Mouse (Mus musculus) limb, embryonic 10.5 days (tissue): Measurements from ENCODE around the gene Sema6b. TPM values are rescaled to one million over a fixed set of nuclear protein-coding genes. Genes with fewer than 3 reads are reported as not detected.

ENCODE experiments used
- DNase-seq: peaks from one replicate; pipeline ENCODE4 v3.0.0-alpha.2; 2017; ENCODE audit warnings: low spot score
- H3K27ac ChIP-seq: fragments of 300-500 bp; sonication (generic); 2 replicates; pipeline ENCODE4 v1.5.1; 2016; ENCODE audit warnings: mild to moderate bottlenecking
- H3K27me3 ChIP-seq: fragments of 300-500 bp; sonication (generic); 2 replicates; pipeline ENCODE4 v1.6.1; 2016; ENCODE audit warnings: low read depth, mild to moderate bottlenecking; ENCODE audit not compliant: poor library complexity, severe bottlenecking
- H3K36me3 ChIP-seq: fragments of 300-500 bp; sonication (generic); 2 replicates; pipeline ENCODE4 v1.6.1; 2016; ENCODE audit warnings: mild to moderate bottlenecking, moderate library complexity
- H3K4me1 ChIP-seq: fragments of 300-500 bp; sonication (generic); 2 replicates; pipeline ENCODE4 v1.6.1; 2016
- H3K4me3 ChIP-seq: fragments of 300-500 bp; sonication (generic); 2 replicates; pipeline ENCODE4 v1.5.1; 2016; ENCODE audit warnings: mild to moderate bottlenecking, moderate library complexity
- H3K9me3 ChIP-seq: fragments of 300-500 bp; sonication (generic); replicated peaks from 2 replicates; pipeline ENCODE4 v1.6.1; 2016; ENCODE audit warnings: mild to moderate bottlenecking
- WGBS: fragments of 180-500 bp; shearing (Covaris S2); methylation state at CpG from one replicate; pipeline ENCODE4 v1.1.7; 2016; 5-methylcytosine and 5-hydroxymethylcytosine counted together
- polyA plus RNA-seq: library from polyadenylated mRNA; unstranded; fragments of >200 nt; fragmentation: Nextera tagmentation; extraction: Ambion mirVana; gene quantifications from 2 replicates; pipeline ENCODE4 v1.2.1, GENCODE M21; 2016

Gene Sema6b
- 0.88 and 1.0 TPM in 2 replicates for polyA plus RNA-seq

DNA sequence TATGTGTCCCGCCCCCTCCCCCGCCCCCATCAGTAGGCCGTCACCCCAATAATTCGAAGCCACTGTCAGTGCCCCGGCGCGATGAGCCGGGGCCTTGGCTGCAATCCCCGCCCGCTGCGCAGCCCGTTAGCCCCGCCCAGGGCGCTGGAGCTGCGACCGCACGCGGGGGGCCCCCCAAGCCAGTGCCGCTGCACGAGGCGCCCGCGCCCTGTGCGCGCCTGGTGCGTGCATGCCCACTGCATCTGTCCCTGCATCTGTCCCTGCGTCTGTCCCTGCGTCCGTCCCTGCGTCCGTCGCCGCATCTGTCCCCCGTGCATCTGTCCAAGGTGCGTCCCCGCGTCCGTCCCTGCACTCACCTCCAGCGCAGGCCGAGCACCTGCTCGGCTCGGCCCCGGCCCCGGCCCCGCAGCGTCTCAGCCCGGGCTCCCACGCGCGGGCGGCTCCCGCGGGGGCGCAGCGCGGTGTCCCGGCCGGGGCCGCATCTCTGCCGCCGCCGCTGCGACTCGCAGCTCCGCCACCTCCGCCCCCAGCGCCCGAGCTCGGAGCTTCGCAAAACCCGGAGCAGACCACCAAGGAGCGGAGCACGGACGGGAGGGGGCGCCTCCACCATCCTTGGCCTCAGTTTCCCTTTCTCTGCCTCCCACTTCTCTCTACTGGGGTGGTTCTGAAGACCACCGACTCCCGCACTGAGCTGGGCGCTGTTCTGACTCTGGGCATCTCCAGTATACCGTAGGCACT lies at the start of gene Sema6b:
Gene Sema6b, minus strand, starts transcription at position 486 of the 738 bp plus-strand sequence.
- WGBS: 2% methylated on average over 79 of the region's 79 CpGs
- peaks cover 100% of the 10 kb centered on the region for H3K27me3 ChIP-seq
- H3K4me3 ChIP-seq: peak within 1 kb of the TSS; percentile 73
- no peaks in the 10 kb centered on the region for H3K9me3 ChIP-seq
- peaks cover 47% of the 10 kb centered on the region for H3K4me1 ChIP-seq
- peak; percentile 85 for DNase-seq
- no peaks in the 10 kb centered on the region for H3K36me3 ChIP-seq
- H3K27ac ChIP-seq: peak within 1 kb of the TSS; percentile 31

DNA sequence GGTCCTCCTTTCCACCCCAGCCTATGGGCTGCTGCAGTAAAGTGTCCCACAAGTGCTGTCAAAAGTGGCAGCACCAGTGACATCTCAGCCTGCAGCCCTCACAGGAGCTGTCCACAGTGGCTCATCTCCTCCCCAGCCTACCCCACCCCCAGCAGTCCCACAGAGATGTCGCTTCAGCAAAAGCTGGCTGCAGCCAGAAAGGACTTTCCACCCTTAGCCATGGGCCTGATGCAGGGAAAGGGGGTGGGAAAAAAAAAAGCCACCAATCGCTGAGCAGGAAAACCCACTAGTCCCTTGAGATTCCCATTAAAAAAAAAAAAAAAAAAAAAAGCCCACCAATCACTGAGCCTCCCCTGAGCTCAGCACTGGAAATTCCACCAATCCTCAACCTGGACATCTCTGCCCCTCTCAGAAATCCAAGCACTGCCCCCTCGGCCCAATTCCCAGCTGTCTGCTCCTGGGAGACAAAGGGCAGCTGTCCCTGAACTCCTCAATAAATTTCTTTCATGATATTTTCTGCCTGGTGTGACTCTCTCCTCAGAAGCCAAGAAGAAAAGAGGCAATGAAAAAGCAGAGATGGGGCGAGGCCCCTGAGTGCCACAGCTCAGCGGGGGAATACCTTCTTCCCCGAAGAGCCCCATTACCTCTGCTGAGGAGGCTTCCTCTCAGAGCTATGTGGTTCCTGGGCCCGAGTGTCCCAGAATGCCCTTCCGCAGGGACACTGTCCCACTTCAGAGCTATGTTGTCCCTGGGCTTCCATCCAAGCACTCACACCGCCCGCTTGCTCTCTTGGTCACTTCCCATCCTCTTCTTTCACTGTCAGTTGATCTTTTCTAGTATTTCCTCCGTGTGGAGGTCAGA lies 45.4 kb upstream of the Sema6b start:
- Histone ChIP-seq H3K27me3 (no peaks in the 10 kb centered on the region), H3K36me3 (peaks cover 63% of the 10 kb centered on the region)

DNA sequence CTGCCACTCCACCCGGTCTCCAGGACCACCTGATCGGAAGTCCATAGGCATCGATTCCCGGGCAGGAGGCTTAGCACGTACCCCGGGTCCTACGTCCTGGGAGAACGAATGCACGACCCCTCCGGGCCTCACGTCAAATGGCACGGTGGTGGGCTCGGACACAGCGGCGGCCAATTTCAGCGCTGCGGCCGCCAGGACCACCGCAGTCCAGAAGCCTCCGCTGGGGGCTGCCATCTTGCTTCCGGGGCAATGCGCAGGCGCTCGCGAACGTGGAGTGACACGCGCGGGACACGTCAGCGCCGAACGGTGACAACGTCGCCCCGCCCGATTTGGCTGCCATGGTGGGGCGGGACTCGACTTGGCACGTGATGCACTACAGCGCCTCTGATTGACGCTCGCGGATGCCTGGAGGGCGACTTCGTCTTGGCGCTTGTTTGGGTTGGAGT lies 43.5 kb upstream of the Sema6b start, which contains the start of gene Mydgf:
Gene Mydgf, minus strand, starts transcription at position 263 of the 446 bp plus-strand sequence.
- DNase-seq: peak; percentile 96
- peak within 1 kb of the TSS; percentile 91 for H3K4me3 ChIP-seq
- under 1% methylated on average over 47 of the region's 47 CpGs for WGBS
- H3K9me3 ChIP-seq: no peaks in the 10 kb centered on the region
- H3K27ac ChIP-seq: peak within 1 kb of the TSS; percentile 84
- H3K36me3 ChIP-seq: peaks cover 63% of the 10 kb centered on the region
- H3K27me3 ChIP-seq: no peaks in the 10 kb centered on the region
- peaks cover 30% of the 10 kb centered on the region for H3K4me1 ChIP-seq

More for the DNA sequence above, 45.4 kb upstream of the Sema6b start:
- Histone ChIP-seq H3K9me3 (no peaks in the 10 kb centered on the region), H3K4me3 (no peak overlapping the region), H3K27ac (peak overlapping the region; percentile 65), H3K4me1 (peaks cover 30% of the 10 kb centered on the region)
- no peak for DNase-seq
- 49% methylated on average over 11 of the region's 11 CpGs for WGBS

DNA sequence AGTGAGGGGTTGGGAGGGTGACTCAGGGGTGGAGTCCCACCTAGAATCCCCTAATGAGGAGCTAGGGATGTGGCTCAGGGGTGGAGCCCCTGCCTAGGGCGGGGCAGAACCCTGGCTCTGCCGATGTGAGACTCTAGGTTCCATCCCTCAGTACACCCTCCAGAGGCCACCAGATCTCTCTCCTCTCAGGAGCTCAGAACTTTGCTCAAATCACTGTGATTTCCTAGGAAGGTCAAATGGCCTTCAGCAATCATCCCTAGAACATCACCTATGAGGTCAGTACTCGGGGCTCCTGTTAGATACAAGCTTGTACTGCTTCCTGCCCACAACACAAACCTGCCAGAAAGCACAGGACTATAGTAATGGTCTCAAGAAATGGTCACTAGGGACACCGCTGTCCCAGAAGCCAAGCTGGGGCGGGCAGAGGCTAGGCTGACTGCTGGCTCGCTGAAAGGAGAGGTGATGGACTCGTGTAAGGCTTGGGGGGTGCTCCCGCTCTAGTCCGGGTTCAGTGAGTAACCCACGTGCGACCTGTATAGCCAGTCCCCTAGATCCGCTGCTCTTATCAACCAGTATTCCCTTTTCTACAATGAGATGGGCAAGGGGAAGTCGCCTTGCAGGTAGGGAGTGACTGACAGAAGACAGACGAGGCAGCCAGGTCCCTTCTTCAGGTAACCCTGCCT lies 43.0 kb upstream of the Sema6b start:
- WGBS: 2% methylated on average over 14 of the region's 14 CpGs
- Histone ChIP-seq H3K27ac (peak overlapping the region; percentile 84), H3K9me3 (no peaks in the 10 kb centered on the region)

DNA sequence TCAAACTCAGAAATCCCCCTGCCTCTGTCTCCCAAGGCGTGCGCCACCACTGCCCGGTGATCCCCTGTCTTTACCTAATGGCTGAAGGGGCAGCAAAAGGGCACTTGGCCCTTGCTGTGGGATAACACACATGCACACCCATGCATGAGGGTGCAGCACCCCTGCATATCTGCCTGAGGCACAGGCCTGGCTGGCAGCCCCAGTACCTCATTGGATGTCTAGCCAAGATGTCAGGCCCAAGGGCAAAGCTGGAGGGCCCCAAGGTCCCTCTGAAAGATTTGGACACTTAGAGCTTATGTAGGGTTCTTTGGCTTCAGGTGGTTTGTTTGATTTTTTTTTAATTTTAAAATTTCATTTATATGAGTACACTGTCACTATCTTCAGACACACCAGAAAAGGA lies 35.3 kb upstream of the Sema6b start:
- WGBS: 91% methylated on average over 3 of the region's 3 CpGs
- no peak overlapping the region for H3K4me3 ChIP-seq
- H3K4me1 ChIP-seq: peaks cover 8% of the 10 kb centered on the region
- no peaks in the 10 kb centered on the region for H3K9me3 ChIP-seq
- peaks cover 61% of the 10 kb centered on the region for H3K36me3 ChIP-seq
- no peaks in the 10 kb centered on the region for H3K27me3 ChIP-seq
- H3K27ac ChIP-seq: no peak overlapping the region
- DNase-seq: no peak

More for the DNA sequence above, 43.0 kb upstream of the Sema6b start:
- DNase-seq: no peak
- peaks cover 62% of the 10 kb centered on the region for H3K36me3 ChIP-seq
- H3K27me3 ChIP-seq: no peaks in the 10 kb centered on the region
- H3K4me3 ChIP-seq: peak overlapping the region; percentile 91
- H3K4me1 ChIP-seq: peaks cover 30% of the 10 kb centered on the region

DNA sequence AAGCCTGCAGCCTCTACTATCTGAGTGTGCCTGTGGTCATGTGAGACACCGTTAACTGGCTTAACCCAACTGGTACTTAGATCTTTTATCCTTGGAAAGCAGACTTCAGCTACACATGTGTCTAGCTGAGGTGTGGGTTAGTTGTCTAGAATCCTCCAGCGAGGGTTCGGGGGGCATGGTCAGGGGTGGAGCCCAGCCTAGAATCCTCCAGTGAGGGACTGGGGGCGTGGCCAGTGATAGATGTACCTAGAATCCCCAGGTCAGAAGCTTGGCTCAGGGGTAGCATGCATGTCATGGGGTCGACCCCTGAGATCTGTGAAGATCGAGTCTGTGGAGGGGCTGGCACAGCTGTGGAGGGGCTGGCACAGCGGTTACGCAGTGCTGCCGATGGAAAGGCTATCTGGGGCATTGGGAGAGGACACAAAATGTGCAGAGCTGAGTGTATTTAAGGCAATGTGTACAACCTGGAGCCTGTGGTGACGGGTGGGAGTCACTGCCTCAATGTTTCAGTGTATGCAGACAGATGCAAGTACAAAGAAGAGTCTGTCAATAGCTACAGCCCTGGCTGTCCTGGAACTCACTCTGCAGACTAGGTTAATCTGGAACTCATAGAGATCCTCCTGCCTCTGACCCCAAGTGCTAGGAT lies 33.4 kb upstream of the Sema6b start:
- no peak overlapping the region for H3K27ac ChIP-seq
- peaks cover 16% of the 10 kb centered on the region for H3K4me1 ChIP-seq
- no peak overlapping the region for H3K4me3 ChIP-seq
- WGBS: 53% methylated on average over 10 of the region's 10 CpGs
- no peaks in the 10 kb centered on the region for H3K9me3 ChIP-seq
- peaks cover 42% of the 10 kb centered on the region for H3K36me3 ChIP-seq
- H3K27me3 ChIP-seq: no peaks in the 10 kb centered on the region
- DNase-seq: no peak

DNA sequence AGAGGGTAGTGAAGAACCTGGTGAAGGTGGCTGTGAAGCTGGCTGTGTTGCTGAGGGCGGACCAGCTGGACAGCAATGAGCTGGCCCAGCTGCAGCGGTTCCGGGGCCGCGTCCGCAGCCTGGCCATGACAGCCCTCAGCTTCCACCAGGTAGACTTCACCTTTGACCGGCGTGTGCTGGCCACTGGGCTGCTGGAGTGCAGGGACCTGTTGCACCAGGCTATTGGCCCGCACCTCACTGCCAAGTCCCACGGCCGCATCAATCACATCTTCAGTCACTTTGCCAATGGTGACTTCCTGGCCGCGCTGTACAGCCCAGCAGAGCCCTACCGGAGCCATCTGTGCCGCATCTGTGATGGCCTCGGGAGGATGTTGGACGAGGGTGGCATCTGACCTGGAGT lies 31.7 kb upstream of the Sema6b start:
- Histone ChIP-seq H3K4me1 (peaks cover 16% of the 10 kb centered on the region), H3K36me3 (peaks cover 26% of the 10 kb centered on the region), H3K4me3 (no peak overlapping the region), H3K27ac (0 out of 2 replicates have a peak overlapping the region, but pooled peaks have one; percentile 42), H3K27me3 (no peaks in the 10 kb centered on the region), H3K9me3 (no peaks in the 10 kb centered on the region)
- 92% methylated on average over 17 of the region's 17 CpGs for WGBS
- DNase-seq: no peak

DNA sequence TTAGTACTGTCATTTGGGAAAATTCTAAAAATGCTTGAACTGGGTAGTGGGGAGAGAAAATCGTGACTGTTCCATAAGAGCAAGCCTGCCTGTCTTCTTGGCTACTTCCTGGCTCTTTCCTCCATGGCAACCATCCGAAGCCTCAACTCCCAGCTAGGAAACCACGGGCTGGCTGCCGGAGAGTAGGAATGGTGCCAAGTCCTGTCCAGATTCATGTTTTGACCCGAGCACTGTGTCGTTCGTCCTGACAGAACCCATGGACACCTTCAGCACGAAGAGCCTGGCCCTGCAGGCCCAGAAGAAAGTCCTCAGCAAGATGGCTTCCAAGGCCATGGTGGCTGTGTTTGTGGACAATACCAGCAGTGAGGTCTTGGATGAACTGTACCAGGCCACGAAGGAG lies 31.3 kb upstream of the Sema6b start:
- no peaks in the 10 kb centered on the region for H3K27me3 ChIP-seq
- H3K36me3 ChIP-seq: peaks cover 22% of the 10 kb centered on the region
- no peaks in the 10 kb centered on the region for H3K9me3 ChIP-seq
- DNase-seq: no peak
- H3K27ac ChIP-seq: 0 out of 2 replicates have a peak overlapping the region, but pooled peaks have one; percentile 42
- H3K4me3 ChIP-seq: no peak overlapping the region
- H3K4me1 ChIP-seq: peaks cover 16% of the 10 kb centered on the region
- WGBS: 86% methylated on average over 9 of the region's 9 CpGs

DNA sequence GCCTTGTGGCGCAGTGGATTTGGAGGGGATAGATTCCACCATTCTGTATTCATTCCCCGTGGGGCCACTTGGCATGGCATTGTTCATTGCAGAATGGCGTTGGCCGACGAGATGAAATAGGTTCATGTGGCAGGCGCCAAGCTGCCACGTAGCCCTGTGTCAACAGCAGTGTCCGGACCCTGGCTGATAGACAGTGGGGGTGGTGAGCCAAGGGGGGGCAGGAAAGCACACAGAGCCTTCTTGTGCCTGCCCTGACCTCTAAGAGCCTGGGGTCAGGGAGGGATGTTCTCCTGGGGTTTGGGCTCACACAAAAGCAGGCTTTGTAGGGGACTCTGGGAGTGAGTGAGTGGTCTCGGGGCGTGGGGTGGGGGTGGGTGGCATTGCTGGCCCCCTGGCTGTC lies 30.5 kb upstream of the Sema6b start:
- H3K4me3 ChIP-seq: no peak overlapping the region
- no peaks in the 10 kb centered on the region for H3K27me3 ChIP-seq

DNA sequence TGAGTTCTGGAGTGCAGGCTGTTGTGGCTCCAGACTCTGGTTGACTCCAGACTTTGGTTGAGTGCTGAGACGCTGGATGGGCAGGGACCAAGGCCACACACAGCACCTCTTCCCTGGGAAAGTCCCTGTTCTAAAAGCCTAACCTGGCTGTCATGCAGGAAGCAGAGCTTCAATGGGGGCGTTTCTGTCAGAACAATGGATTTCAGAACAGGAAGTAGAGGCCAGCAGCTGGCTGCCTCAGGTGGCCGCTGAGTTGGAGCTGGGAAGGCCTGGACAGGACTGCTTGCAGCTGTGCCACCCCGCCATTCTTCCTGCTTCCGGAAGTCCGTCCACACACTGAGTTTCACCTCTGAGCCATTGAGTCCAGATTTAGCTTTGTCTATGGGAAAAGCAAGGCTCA lies 29.7 kb upstream of the Sema6b start:
- peak overlapping the region; percentile 61 for H3K27ac ChIP-seq
- peaks cover 16% of the 10 kb centered on the region for H3K4me1 ChIP-seq
- no peaks in the 10 kb centered on the region for H3K27me3 ChIP-seq
- H3K4me3 ChIP-seq: no peak overlapping the region
- 76% methylated on average over 6 of the region's 6 CpGs for WGBS
- peaks cover 6% of the 10 kb centered on the region for H3K36me3 ChIP-seq
- H3K9me3 ChIP-seq: no peaks in the 10 kb centered on the region
- DNase-seq: peak; percentile 41

More for the DNA sequence above, 30.5 kb upstream of the Sema6b start:
- Histone ChIP-seq H3K27ac (peak overlapping the region; percentile 61), H3K9me3 (no peaks in the 10 kb centered on the region), H3K36me3 (peaks cover 14% of the 10 kb centered on the region), H3K4me1 (peaks cover 16% of the 10 kb centered on the region)
- DNase-seq: no peak
- WGBS: 81% methylated on average over 10 of the region's 10 CpGs

DNA sequence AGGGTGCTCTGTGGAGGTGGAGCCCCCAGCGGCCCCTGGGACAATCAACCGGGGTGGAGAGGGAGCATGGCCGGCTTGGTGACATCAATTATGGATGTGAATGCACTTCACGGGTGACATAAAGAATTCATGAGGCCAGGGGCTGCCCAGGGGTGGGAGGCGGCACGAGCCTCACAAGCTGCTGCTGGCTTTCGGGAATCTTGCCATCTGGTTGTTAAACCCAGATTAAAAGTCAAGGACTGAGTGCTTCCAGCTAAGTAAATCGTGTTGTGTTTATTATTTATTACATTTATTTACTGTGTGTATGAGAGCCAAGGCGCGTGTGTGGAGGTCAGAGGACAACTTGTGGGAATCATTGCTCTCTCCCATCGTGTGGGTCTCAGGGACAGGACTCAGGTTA lies 25.5 kb upstream of the Sema6b start:
- no peak for DNase-seq
- Histone ChIP-seq H3K36me3 (no peaks in the 10 kb centered on the region), H3K4me1 (peaks cover 29% of the 10 kb centered on the region), H3K27me3 (peaks cover 12% of the 10 kb centered on the region), H3K9me3 (no peaks in the 10 kb centered on the region), H3K4me3 (no peak overlapping the region), H3K27ac (no peak overlapping the region)
- WGBS: 74% methylated on average over 11 of the region's 11 CpGs

DNA sequence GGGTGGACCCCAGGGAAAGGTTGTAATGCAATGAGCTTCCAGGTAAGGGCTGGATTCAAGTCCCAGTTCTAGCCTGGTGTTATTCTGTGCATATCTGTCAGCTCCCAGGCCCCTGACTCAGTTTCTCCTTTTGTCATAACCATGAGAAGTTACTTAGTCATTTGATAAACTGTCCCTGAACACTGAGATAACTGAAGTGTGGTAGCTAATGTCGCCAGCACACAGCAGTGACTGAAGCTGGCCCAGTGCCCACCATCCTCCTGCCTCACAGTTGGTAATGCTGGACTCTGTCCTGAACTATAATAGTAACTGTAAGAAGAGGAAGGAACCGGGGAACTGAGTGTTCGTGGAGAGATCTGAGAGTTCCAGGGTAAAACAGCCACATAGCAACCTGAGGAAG lies 24.4 kb upstream of the Sema6b start:
- Histone ChIP-seq H3K9me3 (no peaks in the 10 kb centered on the region), H3K4me1 (peaks cover 18% of the 10 kb centered on the region), H3K36me3 (no peaks in the 10 kb centered on the region), H3K27ac (no peak overlapping the region), H3K27me3 (peaks cover 17% of the 10 kb centered on the region), H3K4me3 (no peak overlapping the region)
- WGBS: 85% methylated on average over 3 of the region's 3 CpGs
- DNase-seq: no peak
